Mouse (Mus musculus) urinary bladder, postnatal 10 days (tissue): ENCODE measurements around the gene Gm8764.
"Not testable (repeated sequence)": the region's sequence is repeated elsewhere in the genome, so short reads cannot be mapped to it uniquely, and the experiment has no call there.

Experiments used
- DNase-seq: peaks from one replicate; pipeline ENCODE4 v3.0.0; 2022; ENCODE audit warnings: low spot score

The Gm8764 gene

GRCm38 (mm10) chr10:104159706-104160105 lies at the start of gene Gm8764:
Gm8764 (plus strand) TSS chr10:104160006.
- DNase-seq, result not testable (repeated sequence)

- DNase-seq, result no peak
Observed at GRCm38 (mm10) chr10:104110044-104110443, 49.8 kb upstream of the Gm8764 start.

GRCm38 (mm10) chr10:104118312-104118711 lies 41.5 kb upstream of the Gm8764 start:
- DNase-seq, result no peak

- not testable (repeated sequence) for DNase-seq
Observed at GRCm38 (mm10) chr10:104142687-104143086, 17.1 kb upstream of the Gm8764 start, which contains the start of gene Gm21293. Gm21293 (plus strand) TSS chr10:104142987.

GRCm38 (mm10) chr10:104151197-104151596 lies 8.6 kb upstream of the Gm8764 start, which contains the start of gene Gm6763:
Gm6763 (plus strand) TSS chr10:104151497.
- not testable (repeated sequence) for DNase-seq

GRCm38 (mm10) chr10:104168215-104168614 lies 8.4 kb downstream of the Gm8764 start, which contains the start of gene Gm21304:
Gm21304 (plus strand) TSS chr10:104168515.
- DNase-seq, result not testable (repeated sequence)

GRCm38 (mm10) chr10:104176724-104177123 lies 16.9 kb downstream of the Gm8764 start, which contains the start of gene Gm21312:
Gm21312 (plus strand) TSS chr10:104177024.
- DNase-seq, result not testable (repeated sequence)

- not testable (repeated sequence) for DNase-seq
Observed at GRCm38 (mm10) chr10:104185233-104185632, 25.4 kb downstream of the Gm8764 start, which contains the start of gene Gm20765. Gm20765 (plus strand) TSS chr10:104185533.

- DNase-seq, result not testable (repeated sequence)
Observed at GRCm38 (mm10) chr10:104193742-104194141, 33.9 kb downstream of the Gm8764 start, which contains the start of gene Gm4340. Gm4340 (plus strand) TSS chr10:104194042.

- no peak for DNase-seq
Observed at GRCm38 (mm10) chr10:104209655-104210054, 49.8 kb downstream of the Gm8764 start.

GRCm38 (mm10) chr10:104210268-104210990 lies 50.6 kb downstream of the Gm8764 start:
- DNase-seq, result no peak
